Mouse (Mus musculus): ENCODE measurements around the gene Bbc3. TPM values are rescaled to one million over a fixed set of nuclear protein-coding genes. Genes with fewer than 3 reads are reported as not detected.

Gene Bbc3
- polyA plus RNA-seq, 1 experiment from 2014 or later, result 22.8 TPM

GRCm38 (mm10) chr7:16366133-16366646 lies 58.0 kb downstream of the Bbc3 start:
- Histone ChIP-seq H3K4me3 (no peak overlapping the region), H3K36me3 (peaks cover 86% of the 10 kb centered on the region), H3K9ac (no peak overlapping the region), H3K9me3 (no peaks in the 10 kb centered on the region), H3K27me3 (no peaks in the 10 kb centered on the region), H3K4me2 (no peak overlapping the region), H3K4me1 (replicated peaks) (peaks cover 53% of the 10 kb centered on the region), H3K27ac (replicated peaks) (peak overlapping the region; percentile 79; the same call in 1 of the 2 replicates)
- no peak for ATAC-seq (ENCODE audit: low read depth)
- 34% methylated on average over 10 of the region's 10 CpGs for WGBS

GRCm38 (mm10) chr7:16366669-16367068 lies 58.5 kb downstream of the Bbc3 start:
- H3K4me3 ChIP-seq, result no peak overlapping the region
- 37% methylated on average over 4 of the region's 4 CpGs for WGBS
- no peak overlapping the region for H3K9ac ChIP-seq
- no peak overlapping the region for H3K4me2 ChIP-seq
- no peak for ATAC-seq (ENCODE audit: low read depth)
- H3K27ac ChIP-seq (replicated peaks), result no peak overlapping the region
- no peaks in the 10 kb centered on the region for H3K27me3 ChIP-seq
- no peaks in the 10 kb centered on the region for H3K9me3 ChIP-seq
- H3K36me3 ChIP-seq, result peaks cover 87% of the 10 kb centered on the region
- peaks cover 50% of the 10 kb centered on the region for H3K4me1 ChIP-seq (replicated peaks)

Other genes starting within 250 kb of the Bbc3 start
- 0.04 and 0.10 TPM in 2 replicates for gene Zfp541, start 246.6 kb upstream of the Bbc3 start, polyA plus RNA-seq (2015; fragmentation: Nextera tagmentation; extraction: Ambion mirVana)
- 235 and 247 TPM in 2 replicates for gene Napa, start 209.9 kb upstream of the Bbc3 start, polyA plus RNA-seq (2015; fragmentation: Nextera tagmentation; extraction: Ambion mirVana)
- gene Kptn, start 188.5 kb upstream of the Bbc3 start, polyA plus RNA-seq (2015; fragmentation: Nextera tagmentation; extraction: Ambion mirVana), result 37.9 and 41.4 TPM in 2 replicates
- 1.1 and 1.4 TPM in 2 replicates for gene Slc8a2, start 178.6 kb upstream of the Bbc3 start, polyA plus RNA-seq (2015; fragmentation: Nextera tagmentation; extraction: Ambion mirVana)
- gene Meis3, start 133.3 kb upstream of the Bbc3 start, polyA plus RNA-seq (2015; fragmentation: Nextera tagmentation; extraction: Ambion mirVana), result 139 and 161 TPM in 2 replicates
- gene Dhx34, start 86.4 kb upstream of the Bbc3 start, polyA plus RNA-seq (2015; fragmentation: Nextera tagmentation; extraction: Ambion mirVana), result 11.3 and 13.2 TPM in 2 replicates
- 0.15 TPM in 1 of 2 replicates, not detected in the other for gene C5ar2, start 64.2 kb upstream of the Bbc3 start, polyA plus RNA-seq (2015; fragmentation: Nextera tagmentation; extraction: Ambion mirVana)
- gene C5ar1, start 48.9 kb upstream of the Bbc3 start, polyA plus RNA-seq (2015; fragmentation: Nextera tagmentation; extraction: Ambion mirVana), result 2.3 and 2.8 TPM in 2 replicates
- gene Inafm1, start 34.8 kb upstream of the Bbc3 start, polyA plus RNA-seq (2015; fragmentation: Nextera tagmentation; extraction: Ambion mirVana), result 30.0 and 39.3 TPM in 2 replicates
- 31.2 and 35.4 TPM in 2 replicates for gene Ccdc9, start 21.6 kb upstream of the Bbc3 start, polyA plus RNA-seq (2015; fragmentation: Nextera tagmentation; extraction: Ambion mirVana)
- 264 and 281 TPM in 2 replicates for gene Sae1, start 79.4 kb downstream of the Bbc3 start, polyA plus RNA-seq (2015; fragmentation: Nextera tagmentation; extraction: Ambion mirVana)
- gene Zc3h4, start 92.5 kb downstream of the Bbc3 start, polyA plus RNA-seq (2015; fragmentation: Nextera tagmentation; extraction: Ambion mirVana), result 16.8 and 19.9 TPM in 2 replicates
- 54.6 and 59.0 TPM in 2 replicates for gene Tmem160, start 144.4 kb downstream of the Bbc3 start, polyA plus RNA-seq (2015; fragmentation: Nextera tagmentation; extraction: Ambion mirVana)
- gene Npas1, start 169.3 kb downstream of the Bbc3 start, polyA plus RNA-seq (2015; fragmentation: Nextera tagmentation; extraction: Ambion mirVana), result 1.6 and 1.7 TPM in 2 replicates